In genomic region chr6:91130856-91131255, GRCm38 (mm10) we compare ENCODE assay signal across 19 mouse cellular contexts. TPM values are rescaled to one million over a fixed set of nuclear protein-coding genes. Genes with fewer than 3 reads are reported as not detected.
A peak's percentile ranks its signal among the peaks of the same experiment; 100 is the strongest.
DNase-seq lines count a peak whose midpoint lies in the region; ATAC-seq and TF ChIP-seq lines count a peak whose summit lies in the region.
"Had no signal": no experiment of that assay in that cellular context is flagged by ENCODE, and none has a peak within 500 bp of the region (broad histone marks: within the 10 kb centered on the region; RNA-seq: fewer than 3 reads in every experiment).

No protein-coding gene starts in this region.

- WGBS in liver, embryonic 14.5 days (ENCODE audit: insufficient replicate concordance): 12% methylated on average over 1 of the region's 1 CpGs
- WGBS in neural tube, embryonic 15.5 days: 43% methylated on average over 1 of the region's 1 CpGs

- H3K4me3 ChIP-seq in liver, embryonic 14.5 days (ENCODE audit: insufficient read depth in 1 of 2, low read depth in 2 of 2, low read length in 2 of 2): no peak overlapping the region
- no peak overlapping the region for H3K4me3 ChIP-seq in neural tube, embryonic 15.5 days (replicated peaks)
- H3K4me3 ChIP-seq: embryonic facial prominence, embryonic 12.5 days; heart, embryonic 10.5 days; hindbrain, embryonic 12.5 days had no signal

- DNase-seq in liver (peak; percentile 45), MN1 (ENCODE audit: low spot score) (no peak)
- no peak for DNase-seq in liver, embryonic 14.5 days (ENCODE audit: low read depth in 3 of 3, low spot score in 3 of 3)
- DNase-seq in kidney, postnatal 10 days: no peak
- DNase-seq: adrenal gland, postnatal 14 days; cerebellum, adult 11-12 months; cerebellum, adult 9-10 months; cerebellum, postnatal 25 days; gastrocnemius, postnatal 36 days; heart, adult 11 months; heart, postnatal 10 days; heart, postnatal 4 days had no signal

- peak; percentile 80 for ATAC-seq in liver, embryonic 14.5 days (ENCODE audit: insufficient read depth)
- ATAC-seq in megakaryocyte progenitor cell, adult 5-6 weeks (replicated peaks; ENCODE audit: poor library complexity): peak; percentile 59
- no peak for ATAC-seq in neural tube, embryonic 15.5 days (ENCODE audit: low FRiP score)
- ATAC-seq: forebrain, embryonic 14.5 days; hindbrain, embryonic 16.5 days had no signal

- no peak overlapping the region for H3K4me2 ChIP-seq in liver, embryonic 14.5 days (ENCODE audit: low read depth)
- H3K4me2 ChIP-seq in neural tube, embryonic 15.5 days: no peak overlapping the region
- H3K4me2 ChIP-seq: embryonic facial prominence, embryonic 12.5 days; hindbrain, embryonic 12.5 days had no signal

- H3K27ac ChIP-seq in liver, embryonic 14.5 days: no peak overlapping the region
- no peak overlapping the region for H3K27ac ChIP-seq in neural tube, embryonic 15.5 days (replicated peaks)
- H3K27ac ChIP-seq: embryonic facial prominence, embryonic 12.5 days; heart, embryonic 10.5 days; hindbrain, embryonic 12.5 days had no signal

- peaks cover 2% of the 10 kb centered on the region; the same call in 1 of the 2 replicates for H3K9me3 ChIP-seq in liver, embryonic 14.5 days (ENCODE audit: control insufficient read depth, low read length)
- no peaks in the 10 kb centered on the region for H3K9me3 ChIP-seq in neural tube, embryonic 15.5 days (replicated peaks)
- H3K9me3 ChIP-seq: embryonic facial prominence, embryonic 12.5 days; heart, embryonic 10.5 days; hindbrain, embryonic 12.5 days had no signal

- no peak for TF ChIP-seq CTCF in liver, embryonic 14.5 days (IDR thresholded peaks at IDR 0.05; ENCODE audit: low read depth)

- no peaks in the 10 kb centered on the region for H3K36me3 ChIP-seq in liver, embryonic 14.5 days (replicated peaks; ENCODE audit: control insufficient read depth, insufficient read depth, low read depth)
- H3K36me3 ChIP-seq in neural tube, embryonic 15.5 days: no peaks in the 10 kb centered on the region
- H3K36me3 ChIP-seq: embryonic facial prominence, embryonic 12.5 days; heart, embryonic 10.5 days; hindbrain, embryonic 12.5 days had no signal

- peak; percentile 73 for TF ChIP-seq EP300 in liver, embryonic 14.5 days (IDR thresholded peaks at IDR 0.05; ENCODE audit: low read depth)

- peaks cover 11% of the 10 kb centered on the region for H3K27me3 ChIP-seq in liver, embryonic 14.5 days (ENCODE audit: control insufficient read depth, insufficient read depth, low read length)
- no peaks in the 10 kb centered on the region for H3K27me3 ChIP-seq in neural tube, embryonic 15.5 days (replicated peaks)
- H3K27me3 ChIP-seq: embryonic facial prominence, embryonic 12.5 days had no signal

- peaks cover 7 to 13% of the 10 kb centered on the region in 2 experiments for H3K4me1 ChIP-seq in liver, embryonic 14.5 days (replicated peaks; ENCODE audit: control insufficient read depth in 2 of 2, insufficient read depth in 2 of 2, low read length in 1 of 2)
- no peaks in the 10 kb centered on the region for H3K4me1 ChIP-seq in neural tube, embryonic 15.5 days
- H3K4me1 ChIP-seq: embryonic facial prominence, embryonic 12.5 days; hindbrain, embryonic 12.5 days had no signal

- H3K9ac ChIP-seq in liver, embryonic 14.5 days (replicated peaks): no peak overlapping the region; the same call in 1 of the 2 replicates
- H3K9ac ChIP-seq in neural tube, embryonic 15.5 days (replicated peaks): no peak overlapping the region
- H3K9ac ChIP-seq: embryonic facial prominence, embryonic 12.5 days; hindbrain, embryonic 12.5 days had no signal

RNA-seq across cellular contexts. Expression of gene Nup210, which starts 14.2 kb away (rescaled TPM):
- 24.4 and 32.4 TPM in 2 replicates for polyA plus RNA-seq in liver, embryonic 14.5 days (2012; rRNA removed)
- 35.1 and 38.5 TPM in 2 replicates for polyA plus RNA-seq in liver, embryonic 14.5 days (2014; fragmentation: Nextera tagmentation; extraction: Ambion mirVana)
- 157 and 167 TPM in 2 replicates for total RNA-seq in megakaryocyte progenitor cell, adult 5-6 weeks (2015)
- total RNA-seq in megakaryocyte progenitor cell, adult 5-6 weeks (2017): 173 and 176 TPM in 2 replicates
- polyA plus RNA-seq in neural tube, embryonic 15.5 days (2015; fragmentation: Nextera tagmentation; extraction: Ambion mirVana): 15.4 and 18.4 TPM in 2 replicates

RNA-seq across cellular contexts. Expression of gene Hdac11, which starts 25.6 kb away (rescaled TPM):
- 9.2 and 12.1 TPM in 2 replicates for polyA plus RNA-seq in liver, embryonic 14.5 days (2012; rRNA removed)
- 4.8 and 6.0 TPM in 2 replicates for polyA plus RNA-seq in liver, embryonic 14.5 days (2014; fragmentation: Nextera tagmentation; extraction: Ambion mirVana)
- 0.77 and 1.1 TPM in 2 replicates for total RNA-seq in megakaryocyte progenitor cell, adult 5-6 weeks (2015)
- total RNA-seq in megakaryocyte progenitor cell, adult 5-6 weeks (2017): 1.2 and 1.4 TPM in 2 replicates
- 41.7 and 51.5 TPM in 2 replicates for polyA plus RNA-seq in neural tube, embryonic 15.5 days (2015; fragmentation: Nextera tagmentation; extraction: Ambion mirVana)
